Mouse (Mus musculus) thymus, postnatal 14 days (tissue): ENCODE results near the gene Arhgef19.

Experiments
- DNase-seq: peaks from one replicate; pipeline ENCODE4 v3.0.0; 2021

Gene Arhgef19

GRCm38 (mm10) chr4:141286860-141287517, 47.7 kb downstream of the Arhgef19 start:
- no peak for DNase-seq

GRCm38 (mm10) chr4:141287518-141288004, 48.3 kb downstream of the Arhgef19 start:
- no peak for DNase-seq

GRCm38 (mm10) chr4:141288152-141288551, 48.9 kb downstream of the Arhgef19 start:
- DNase-seq: no peak

GRCm38 (mm10) chr4:141291571-141292375, 52.5 kb downstream of the Arhgef19 start:
- DNase-seq: peak; percentile 38

GRCm38 (mm10) chr4:141295774-141296186, 56.5 kb downstream of the Arhgef19 start:
- DNase-seq: peak; percentile 72

- DNase-seq: no peak
Observed at GRCm38 (mm10) chr4:141297934-141298333, 58.6 kb downstream of the Arhgef19 start.

GRCm38 (mm10) chr4:141299356-141299755, 60.1 kb downstream of the Arhgef19 start:
- DNase-seq: peak; percentile 20

GRCm38 (mm10) chr4:141300196-141300595, 60.9 kb downstream of the Arhgef19 start:
- no peak for DNase-seq

- no peak for DNase-seq
Observed at GRCm38 (mm10) chr4:141301116-141301553, 61.8 kb downstream of the Arhgef19 start, which contains the start of gene Epha2. Gene Epha2, plus strand, starts transcription at chr4:141301240.

- DNase-seq: peak; percentile 44
Observed at GRCm38 (mm10) chr4:141301591-141302427, 62.5 kb downstream of the Arhgef19 start.

- no peak for DNase-seq
Observed at GRCm38 (mm10) chr4:141302428-141303401, 63.4 kb downstream of the Arhgef19 start.

- no peak for DNase-seq
Observed at GRCm38 (mm10) chr4:141303402-141304222, 64.3 kb downstream of the Arhgef19 start.

- DNase-seq: no peak
Observed at GRCm38 (mm10) chr4:141304223-141304611, 64.9 kb downstream of the Arhgef19 start.

- no peak for DNase-seq
Observed at GRCm38 (mm10) chr4:141306057-141306456, 66.8 kb downstream of the Arhgef19 start.
